Mouse (Mus musculus): ENCODE data around the gene Zpbp2.

- TF ChIP-seq GATA1 (IDR thresholded peaks at IDR 0.05; ENCODE audit: low read length) (peak; percentile 70; the same call in 1 of the 2 replicates), TAL1 (IDR thresholded peaks at IDR 0.05; ENCODE audit: low read length) (no peak)
Measured at GRCm38 (mm10) chr11:98550975-98551828, at the start of gene Zpbp2.
